Mouse (Mus musculus) heart, embryonic 13.5 days (tissue): Measurements from ENCODE around the gene Pcgf1. TPM values are rescaled to one million over a fixed set of nuclear protein-coding genes. Genes with fewer than 3 reads are reported as not detected.

Experiments
- ATAC-seq: fragments of 200-750 bp; cut with Nextera tagmentation; 2 replicates; pipeline ENCODE4 v1.8.0; 2017; ENCODE audit warnings: moderate TSS enrichment; ENCODE audit not compliant: insufficient number of reproducible peaks, low FRiP score, low TSS enrichment; ENCODE audit errors: extremely low read depth
- H3K27ac ChIP-seq: fragments of 300-500 bp; sonication (generic); replicated peaks from 2 replicates; pipeline ENCODE4 v1.5.1; 2015; ENCODE audit warnings: moderate library complexity, mild to moderate bottlenecking, inconsistent platforms
- H3K27me3 ChIP-seq: fragments of 300-500 bp; sonication (generic); replicated peaks from 2 replicates; pipeline ENCODE4 v1.6.1; 2015; ENCODE audit warnings: mild to moderate bottlenecking, inconsistent platforms
- H3K36me3 ChIP-seq: fragments of 300-500 bp; sonication (generic); 2 replicates; pipeline ENCODE4 v1.6.1; 2015; ENCODE audit warnings: mild to moderate bottlenecking, inconsistent platforms
- H3K4me1 ChIP-seq: fragments of 300-500 bp; sonication (generic); 2 replicates; pipeline ENCODE4 v1.6.1; 2015; ENCODE audit warnings: inconsistent platforms
- H3K4me2 ChIP-seq: fragments of 300-500 bp; sonication (generic); 2 replicates; pipeline ENCODE4 v1.6.1; 2015; ENCODE audit warnings: inconsistent platforms, mild to moderate bottlenecking, moderate library complexity
- H3K4me3 ChIP-seq: fragments of 300-500 bp; sonication (generic); 2 replicates; pipeline ENCODE4 v1.5.1; 2015; ENCODE audit warnings: moderate library complexity, mild to moderate bottlenecking, inconsistent platforms
- H3K9ac ChIP-seq: fragments of 300-500 bp; sonication (generic); 2 replicates; pipeline ENCODE4 v1.6.1; 2015; ENCODE audit warnings: inconsistent platforms, mild to moderate bottlenecking, moderate library complexity
- H3K9me3 ChIP-seq: fragments of 300-500 bp; sonication (generic); 2 replicates; pipeline ENCODE4 v1.6.1; 2016; ENCODE audit warnings: inconsistent platforms
- WGBS: fragments of 180-500 bp; shearing (Covaris S2); methylation state at CpG from one replicate; pipeline ENCODE4 v1.1.7; 2015; ENCODE audit warnings: mixed read lengths; 5-methylcytosine and 5-hydroxymethylcytosine counted together
- polyA plus RNA-seq: library from polyadenylated mRNA; unstranded; fragments of >200 nt; fragmentation: Nextera tagmentation; extraction: Ambion mirVana; gene quantifications from 2 replicates; pipeline ENCODE4 v1.2.1, GENCODE M21; 2015

The Pcgf1 gene
- polyA plus RNA-seq, 1 experiment from 2014 or later: 14.8 TPM

- peak overlapping the region; percentile 87; the same call in 1 of the 2 replicates for H3K27ac ChIP-seq
- ATAC-seq: no peak
- peak overlapping the region; percentile 92 for H3K4me3 ChIP-seq
- no peaks in the 10 kb centered on the region for H3K9me3 ChIP-seq
- no peaks in the 10 kb centered on the region for H3K27me3 ChIP-seq
- peaks cover 37% of the 10 kb centered on the region for H3K36me3 ChIP-seq
- peaks cover 41% of the 10 kb centered on the region for H3K4me1 ChIP-seq
- peak overlapping the region; percentile 97 for H3K9ac ChIP-seq
- WGBS: 33% methylated on average over 13 of the region's 13 CpGs
- H3K4me2 ChIP-seq: peak overlapping the region; percentile 94
These were observed 30.1 kb downstream of the Pcgf1 start for GRCm38 (mm10) chr6:83107566-83108400.

GRCm38 (mm10) chr6:83108762-83109668 lies 31.3 kb downstream of the Pcgf1 start, which contains the start of gene Mrpl53:
TSS of gene Mrpl53 (plus strand) at chr6:83109040.
- Histone ChIP-seq H3K27ac (peak within 1 kb of the TSS; percentile 87), H3K4me3 (peak within 1 kb of the TSS; percentile 92), H3K9me3 (no peaks in the 10 kb centered on the region), H3K9ac (peak within 1 kb of the TSS; percentile 97), H3K4me1 (peaks cover 34% of the 10 kb centered on the region), H3K27me3 (no peaks in the 10 kb centered on the region), H3K4me2 (peak within 1 kb of the TSS; percentile 94), H3K36me3 (peaks cover 37% of the 10 kb centered on the region)
- ATAC-seq: peak; percentile 62
- under 1% methylated on average over 76 of the region's 76 CpGs for WGBS

- H3K9ac ChIP-seq: peak overlapping the region; percentile 38; the same call in 1 of the 2 replicates
- H3K4me1 ChIP-seq: peaks cover 50% of the 10 kb centered on the region
- H3K27ac ChIP-seq: peak overlapping the region; percentile 33
- no peak overlapping the region for H3K4me3 ChIP-seq
- H3K36me3 ChIP-seq: peaks cover 27% of the 10 kb centered on the region
- H3K27me3 ChIP-seq: no peaks in the 10 kb centered on the region
- 67% methylated on average over 4 of the region's 4 CpGs for WGBS
- peak overlapping the region; percentile 35 for H3K4me2 ChIP-seq
- no peaks in the 10 kb centered on the region for H3K9me3 ChIP-seq
- no peak for ATAC-seq
These were observed 34.0 kb downstream of the Pcgf1 start for GRCm38 (mm10) chr6:83111510-83112136.

GRCm38 (mm10) chr6:83115011-83115671 lies 37.5 kb downstream of the Pcgf1 start, which contains the start of gene Mogs:
TSS of gene Mogs (plus strand) at chr6:83115496.
- peak; percentile 77 for ATAC-seq
- H3K36me3 ChIP-seq: peaks cover 50% of the 10 kb centered on the region
- H3K4me2 ChIP-seq: peak within 1 kb of the TSS; percentile 98
- H3K9ac ChIP-seq: peak within 1 kb of the TSS; percentile 93
- H3K27ac ChIP-seq: peak within 1 kb of the TSS; percentile 84
- H3K9me3 ChIP-seq: no peaks in the 10 kb centered on the region
- H3K4me1 ChIP-seq: peaks cover 54% of the 10 kb centered on the region
- under 1% methylated on average over 58 of the region's 58 CpGs for WGBS
- peak within 1 kb of the TSS; percentile 80 for H3K4me3 ChIP-seq
- H3K27me3 ChIP-seq: no peaks in the 10 kb centered on the region

- Histone ChIP-seq H3K9me3 (no peaks in the 10 kb centered on the region), H3K4me3 (peak overlapping the region; percentile 80), H3K27ac (peak overlapping the region; percentile 84), H3K4me1 (peaks cover 55% of the 10 kb centered on the region), H3K4me2 (peak overlapping the region; percentile 98), H3K27me3 (no peaks in the 10 kb centered on the region), H3K36me3 (peaks cover 43% of the 10 kb centered on the region), H3K9ac (peak overlapping the region; percentile 93)
- no peak for ATAC-seq
- 1% methylated on average over 44 of the region's 48 CpGs for WGBS
These were observed 38.2 kb downstream of the Pcgf1 start for GRCm38 (mm10) chr6:83115682-83116372.

- Histone ChIP-seq H3K9me3 (no peaks in the 10 kb centered on the region), H3K4me2 (peak overlapping the region; percentile 98), H3K36me3 (peaks cover 36% of the 10 kb centered on the region), H3K27ac (peak overlapping the region; percentile 84; the same call in 1 of the 2 replicates), H3K4me1 (peaks cover 52% of the 10 kb centered on the region), H3K4me3 (peak overlapping the region; percentile 80), H3K27me3 (no peaks in the 10 kb centered on the region), H3K9ac (peak overlapping the region; percentile 93)
- ATAC-seq: no peak
- WGBS: 72% methylated on average over 11 of the region's 11 CpGs
These were observed 38.9 kb downstream of the Pcgf1 start for GRCm38 (mm10) chr6:83116373-83117164.

- H3K4me2 ChIP-seq: no peak overlapping the region
- no peak overlapping the region for H3K27ac ChIP-seq
- WGBS: 80% methylated on average over 4 of the region's 4 CpGs
- no peaks in the 10 kb centered on the region for H3K9me3 ChIP-seq
- peaks cover 48% of the 10 kb centered on the region for H3K4me1 ChIP-seq
- peaks cover 32% of the 10 kb centered on the region for H3K36me3 ChIP-seq
- no peak for ATAC-seq
- H3K9ac ChIP-seq: peak overlapping the region; percentile 93; the same call in 1 of the 2 replicates
- no peaks in the 10 kb centered on the region for H3K27me3 ChIP-seq
- H3K4me3 ChIP-seq: no peak overlapping the region; the same call in 1 of the 2 replicates
These were observed 39.4 kb downstream of the Pcgf1 start for GRCm38 (mm10) chr6:83117165-83117438.

- Histone ChIP-seq H3K9me3 (no peaks in the 10 kb centered on the region), H3K4me3 (no peak overlapping the region), H3K4me2 (no peak overlapping the region), H3K9ac (no peak overlapping the region), H3K4me1 (peaks cover 51% of the 10 kb centered on the region), H3K27ac (no peak overlapping the region), H3K36me3 (peaks cover 31% of the 10 kb centered on the region), H3K27me3 (no peaks in the 10 kb centered on the region)
- WGBS: 91% methylated on average over 13 of the region's 13 CpGs
- ATAC-seq: no peak
These were observed 39.9 kb downstream of the Pcgf1 start for GRCm38 (mm10) chr6:83117616-83118015.

- Histone ChIP-seq H3K9ac (no peak overlapping the region), H3K4me1 (peaks cover 57% of the 10 kb centered on the region), H3K36me3 (peaks cover 31% of the 10 kb centered on the region), H3K27me3 (no peaks in the 10 kb centered on the region), H3K9me3 (no peaks in the 10 kb centered on the region), H3K4me2 (no peak overlapping the region), H3K27ac (no peak overlapping the region), H3K4me3 (no peak overlapping the region)
- WGBS: 83% methylated on average over 11 of the region's 11 CpGs
- ATAC-seq: no peak
These were observed 40.7 kb downstream of the Pcgf1 start for GRCm38 (mm10) chr6:83118369-83118768.
